Mouse (Mus musculus): ENCODE measurements around the gene Ewsr1. TPM values are rescaled to one million over a fixed set of nuclear protein-coding genes. Genes with fewer than 3 reads are reported as not detected.

Ewsr1 gene
- polyA plus RNA-seq, 1 experiment from 2014 or later, result 511 TPM

DNA sequence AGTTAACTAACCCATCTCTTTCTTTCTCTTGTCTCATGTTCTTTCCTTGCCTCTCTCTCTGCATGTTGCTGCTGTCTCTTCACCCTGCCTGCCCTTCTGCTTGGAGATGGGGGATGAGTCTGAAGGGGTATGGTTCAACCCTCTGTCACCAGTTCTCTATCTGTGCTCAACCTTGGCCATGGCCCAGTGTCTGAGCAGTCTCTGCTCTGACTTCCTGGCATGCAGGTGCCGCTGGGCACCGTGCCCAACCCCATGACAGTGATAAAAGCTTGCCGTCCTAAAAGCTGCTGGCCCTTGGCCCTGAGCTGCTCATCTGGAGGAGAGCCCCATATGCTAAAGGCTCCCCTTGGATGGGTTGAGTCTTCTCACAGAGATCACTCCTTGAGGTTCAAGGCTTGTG lies 65.9 kb downstream of the Ewsr1 start:
- Histone ChIP-seq H3K4me1 (ENCODE audit: control insufficient read depth, insufficient read depth, low read length) (no peaks in the 10 kb centered on the region), H3K9ac (ENCODE audit: low read length) (no peak overlapping the region), H3K9me3 (ENCODE audit: control insufficient read depth, low read length) (no peaks in the 10 kb centered on the region), H3K4me3 (ENCODE audit: low read depth, low read length) (no peak overlapping the region), H3K27me3 (ENCODE audit: control insufficient read depth, insufficient read depth, low read length) (no peaks in the 10 kb centered on the region), H3K4me2 (ENCODE audit: low read depth, severe bottlenecking) (no peak overlapping the region), H3K36me3 (ENCODE audit: control insufficient read depth, insufficient read depth, low read length) (peaks cover 17% of the 10 kb centered on the region; the same call in 1 of the 2 replicates), H3K27ac (replicated peaks; ENCODE audit: low read depth, low read length) (no peak overlapping the region)
- no peak for DNase-seq (ENCODE audit: low spot score)
- ATAC-seq (ENCODE audit: insufficient number of reproducible peaks, low FRiP score, low TSS enrichment, low read depth), result no peak
- 97% methylated on average over 3 of the region's 3 CpGs for WGBS

DNA sequence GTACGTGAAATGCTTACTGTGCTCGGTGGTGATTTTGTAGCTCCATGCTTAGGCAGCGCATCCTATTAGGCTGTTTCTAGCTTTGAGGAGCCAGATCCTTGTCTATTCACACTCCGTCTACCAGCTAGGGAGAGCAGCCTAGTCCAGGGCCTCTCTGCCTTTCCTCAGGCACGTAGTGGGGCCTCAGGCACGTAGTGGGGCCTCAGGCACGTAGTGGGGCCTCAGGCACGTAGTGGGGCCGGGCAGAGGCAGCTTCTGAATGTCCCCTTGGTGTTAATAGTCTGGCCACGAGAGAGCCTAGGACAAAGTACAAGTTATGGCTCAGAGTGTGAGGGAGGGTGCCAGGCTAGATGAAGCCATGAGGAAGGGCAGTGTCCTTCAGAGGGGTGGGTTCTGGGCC lies 66.4 kb downstream of the Ewsr1 start:
- Histone ChIP-seq H3K27me3 (ENCODE audit: control insufficient read depth, insufficient read depth, low read length) (no peaks in the 10 kb centered on the region), H3K36me3 (ENCODE audit: control insufficient read depth, insufficient read depth, low read length) (peaks cover 17% of the 10 kb centered on the region; the same call in 1 of the 2 replicates), H3K9me3 (ENCODE audit: control insufficient read depth, low read length) (no peaks in the 10 kb centered on the region), H3K9ac (ENCODE audit: low read length) (no peak overlapping the region), H3K4me3 (ENCODE audit: low read depth, low read length) (no peak overlapping the region), H3K27ac (replicated peaks; ENCODE audit: low read depth, low read length) (no peak overlapping the region), H3K4me1 (ENCODE audit: control insufficient read depth, insufficient read depth, low read length) (no peaks in the 10 kb centered on the region), H3K4me2 (ENCODE audit: low read depth, severe bottlenecking) (no peak overlapping the region)
- no peak for ATAC-seq (ENCODE audit: insufficient number of reproducible peaks, low FRiP score, low TSS enrichment, low read depth)
- 95% methylated on average over 10 of the region's 10 CpGs for WGBS
- DNase-seq (ENCODE audit: low spot score), result no peak

- no peaks in the 10 kb centered on the region for H3K4me1 ChIP-seq (ENCODE audit: control insufficient read depth, insufficient read depth, low read length)
- no peak for ATAC-seq (ENCODE audit: insufficient number of reproducible peaks, low FRiP score, low TSS enrichment, low read depth)
These were observed 70.8 kb downstream of the Ewsr1 start for GRCm38 (mm10) chr11:5028228-5028627.

DNA sequence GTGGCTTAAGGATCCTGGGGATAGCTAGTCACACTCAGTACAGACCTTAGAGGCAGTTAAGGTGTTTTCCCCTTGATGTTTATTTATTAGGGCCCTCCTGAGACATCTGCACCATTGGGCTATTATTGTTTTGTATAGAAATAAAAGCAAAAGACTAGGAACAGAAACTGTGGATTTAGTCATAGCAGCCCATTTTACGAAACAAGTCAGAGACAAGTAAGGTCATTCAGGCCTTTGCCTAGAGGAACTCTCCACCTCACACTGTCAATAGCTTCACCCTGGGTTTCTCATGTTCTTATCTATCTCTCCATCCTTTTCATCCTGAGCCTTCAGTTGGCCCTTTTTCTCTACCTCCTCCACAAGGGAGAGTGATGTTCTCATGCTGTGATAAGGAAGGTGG lies 74.0 kb downstream of the Ewsr1 start:
- 97% methylated on average over 1 of the region's 1 CpGs for WGBS
- peaks cover 5% of the 10 kb centered on the region; the same call in 1 of the 2 replicates for H3K36me3 ChIP-seq (ENCODE audit: control insufficient read depth, insufficient read depth, low read length)
- H3K27ac ChIP-seq (replicated peaks; ENCODE audit: low read depth, low read length), result no peak overlapping the region
- no peak overlapping the region for H3K4me2 ChIP-seq (ENCODE audit: low read depth, severe bottlenecking)
- no peak overlapping the region for H3K9ac ChIP-seq (ENCODE audit: low read length)
- ATAC-seq (ENCODE audit: insufficient number of reproducible peaks, low FRiP score, low TSS enrichment, low read depth) (no peak), DNase-seq (ENCODE audit: low spot score) (no peak)
- no peak overlapping the region for H3K4me3 ChIP-seq (ENCODE audit: low read depth, low read length)
- H3K27me3 ChIP-seq (ENCODE audit: control insufficient read depth, insufficient read depth, low read length), result no peaks in the 10 kb centered on the region
- no peaks in the 10 kb centered on the region for H3K4me1 ChIP-seq (ENCODE audit: control insufficient read depth, insufficient read depth, low read length)
- no peaks in the 10 kb centered on the region for H3K9me3 ChIP-seq (ENCODE audit: control insufficient read depth, low read length)

More at GRCm38 (mm10) chr11:5028228-5028627, 70.8 kb downstream of the Ewsr1 start:
- Histone ChIP-seq H3K9me3 (ENCODE audit: control insufficient read depth, low read length) (no peaks in the 10 kb centered on the region), H3K27ac (replicated peaks; ENCODE audit: low read depth, low read length) (no peak overlapping the region), H3K27me3 (ENCODE audit: control insufficient read depth, insufficient read depth, low read length) (no peaks in the 10 kb centered on the region), H3K36me3 (ENCODE audit: control insufficient read depth, insufficient read depth, low read length) (peaks cover 7% of the 10 kb centered on the region; the same call in 1 of the 2 replicates), H3K4me2 (ENCODE audit: low read depth, severe bottlenecking) (no peak overlapping the region), H3K9ac (ENCODE audit: low read length) (no peak overlapping the region), H3K4me3 (ENCODE audit: low read depth, low read length) (no peak overlapping the region)
- no peak for DNase-seq (ENCODE audit: low spot score)
- WGBS, result 93% methylated on average over 7 of the region's 7 CpGs

Small RNA genes within 50 kb of the gene (microRNA-seq; reads per million reads assigned to microRNA genes)
- 0.92 reads per million for gene Gm47296

Other genes with a start within 250 kb of the Ewsr1 start
- gene Nf2, start 249.7 kb downstream of the Ewsr1 start, polyA plus RNA-seq (2014; fragmentation: Nextera tagmentation; extraction: Ambion mirVana), result 47.6 and 51.2 TPM in 2 replicates
- gene Nipsnap1, start 225.3 kb downstream of the Ewsr1 start, polyA plus RNA-seq (2014; fragmentation: Nextera tagmentation; extraction: Ambion mirVana), result 76.8 and 80.2 TPM in 2 replicates
- 48.8 and 50.6 TPM in 2 replicates for gene Thoc5, start 203.9 kb downstream of the Ewsr1 start, polyA plus RNA-seq (2014; fragmentation: Nextera tagmentation; extraction: Ambion mirVana)
- gene Nefh, start 151.2 kb downstream of the Ewsr1 start, polyA plus RNA-seq (2014; fragmentation: Nextera tagmentation; extraction: Ambion mirVana), result 0.08 TPM in 1 of 2 replicates, not detected in the other
- gene Ap1b1, start 112.4 kb downstream of the Ewsr1 start, polyA plus RNA-seq (2014; fragmentation: Nextera tagmentation; extraction: Ambion mirVana), result 48.9 and 52.2 TPM in 2 replicates
- 0.84 and 0.91 TPM in 2 replicates for gene Rasl10a, start 41.1 kb downstream of the Ewsr1 start, polyA plus RNA-seq (2014; fragmentation: Nextera tagmentation; extraction: Ambion mirVana)
- 30.3 and 34.2 TPM in 2 replicates for gene Gas2l1, start 33.9 kb downstream of the Ewsr1 start, polyA plus RNA-seq (2014; fragmentation: Nextera tagmentation; extraction: Ambion mirVana)
- gene Rhbdd3, start 340 bp downstream of the Ewsr1 start, polyA plus RNA-seq (2014; fragmentation: Nextera tagmentation; extraction: Ambion mirVana), result 19.3 and 20.5 TPM in 2 replicates
- 9.9 and 11.5 TPM in 2 replicates for gene Emid1, start 53.0 kb upstream of the Ewsr1 start, polyA plus RNA-seq (2014; fragmentation: Nextera tagmentation; extraction: Ambion mirVana)
- gene Kremen1, start 162.3 kb upstream of the Ewsr1 start, polyA plus RNA-seq (2014; fragmentation: Nextera tagmentation; extraction: Ambion mirVana), result 10.3 and 13.6 TPM in 2 replicates